Mouse (Mus musculus): Measurements from ENCODE around the gene Ugt1a8. TPM values are rescaled to one million over a fixed set of nuclear protein-coding genes. Genes with fewer than 3 reads are reported as not detected.

Ugt1a8 gene
- polyA plus RNA-seq, 1 experiment from 2014 or later, result not detected

DNA sequence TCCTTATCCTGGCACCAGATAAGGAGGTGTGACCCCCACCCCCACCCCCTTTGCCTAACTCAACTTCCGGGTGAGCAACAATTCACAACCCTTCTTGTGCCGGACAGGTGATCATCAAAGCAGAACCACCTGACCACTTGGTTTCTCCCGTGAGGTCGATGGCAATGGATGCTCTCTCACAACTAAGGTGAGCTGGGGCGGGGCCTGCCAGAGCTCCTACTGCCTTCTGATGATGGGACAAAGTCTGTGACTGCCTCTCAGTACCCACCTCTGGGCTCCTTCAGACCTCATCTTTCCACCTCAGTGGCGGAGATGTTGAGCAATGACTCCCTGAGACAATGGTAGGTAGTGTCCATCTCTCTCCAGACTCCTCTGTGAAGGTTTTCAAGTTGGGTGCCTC is 158.3 kb downstream of the Ugt1a8 start:
- 79% methylated on average over 6 of the region's 6 CpGs for WGBS
- Histone ChIP-seq H3K27ac (replicated peaks) (no peak overlapping the region), H3K36me3 (no peaks in the 10 kb centered on the region), H3K4me3 (replicated peaks) (no peak overlapping the region), H3K9ac (no peak overlapping the region), H3K4me1 (no peaks in the 10 kb centered on the region), H3K27me3 (no peaks in the 10 kb centered on the region), H3K4me2 (replicated peaks) (no peak overlapping the region), H3K9me3 (replicated peaks) (peaks cover 77% of the 10 kb centered on the region)
- no peak for ATAC-seq (ENCODE audit: insufficient number of reproducible peaks, low FRiP score, low TSS enrichment, low read depth)

DNA sequence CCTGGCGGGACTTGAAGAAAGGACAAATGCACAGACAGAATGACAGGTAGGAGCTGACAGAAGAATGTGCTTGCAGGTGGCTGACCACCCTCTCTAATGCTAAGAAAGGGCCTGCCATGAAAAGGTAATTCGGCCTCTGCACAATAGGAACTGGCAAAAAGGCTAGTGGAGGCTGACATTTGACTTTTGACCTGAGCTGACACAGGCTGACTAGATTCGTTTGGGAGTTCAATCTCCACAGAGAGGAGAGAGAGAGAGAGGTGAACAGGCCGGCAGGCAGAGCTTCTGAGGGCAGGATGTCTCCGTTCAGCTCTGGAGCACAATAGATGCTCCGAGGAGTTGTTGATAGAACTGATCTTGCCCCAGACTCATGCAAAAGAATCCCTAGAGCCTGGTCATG is 158.8 kb downstream of the Ugt1a8 start:
- H3K27me3 ChIP-seq, result no peaks in the 10 kb centered on the region
- H3K4me2 ChIP-seq (replicated peaks), result no peak overlapping the region
- H3K36me3 ChIP-seq, result no peaks in the 10 kb centered on the region
- WGBS, result 41% methylated on average over 6 of the region's 6 CpGs
- ATAC-seq (ENCODE audit: insufficient number of reproducible peaks, low FRiP score, low TSS enrichment, low read depth), result no peak
- no peak overlapping the region for H3K27ac ChIP-seq (replicated peaks)
- peaks cover 72% of the 10 kb centered on the region for H3K9me3 ChIP-seq (replicated peaks)
- no peak overlapping the region for H3K4me3 ChIP-seq (replicated peaks)
- no peak overlapping the region for H3K9ac ChIP-seq
- no peaks in the 10 kb centered on the region for H3K4me1 ChIP-seq

DNA sequence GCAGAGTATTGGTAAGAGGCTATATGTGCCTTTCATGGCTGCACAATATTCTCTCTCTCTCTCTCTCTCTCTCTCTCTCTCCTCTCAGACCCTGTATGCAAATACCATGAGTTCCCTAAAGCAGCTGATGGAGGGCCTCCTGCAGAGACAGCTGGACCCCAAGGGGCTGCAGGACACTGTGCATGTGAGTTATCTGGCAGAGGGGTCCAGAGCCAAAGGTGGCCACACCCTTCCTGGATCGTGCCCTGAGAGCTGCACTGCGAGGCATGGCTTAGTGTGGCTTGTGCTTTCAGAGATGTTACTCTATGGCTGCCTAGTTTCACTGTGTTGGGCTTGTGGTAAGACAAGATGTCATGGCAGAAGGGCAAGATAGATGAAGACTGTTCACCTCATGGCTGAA is 160.0 kb downstream of the Ugt1a8 start:
- no peak overlapping the region for H3K9ac ChIP-seq
- H3K9me3 ChIP-seq (replicated peaks), result peaks cover 74% of the 10 kb centered on the region
- H3K36me3 ChIP-seq, result no peaks in the 10 kb centered on the region
- 46% methylated on average over 2 of the region's 2 CpGs for WGBS
- no peaks in the 10 kb centered on the region for H3K27me3 ChIP-seq
- H3K4me2 ChIP-seq (replicated peaks), result no peak overlapping the region
- ATAC-seq (ENCODE audit: insufficient number of reproducible peaks, low FRiP score, low TSS enrichment, low read depth), result no peak
- H3K4me3 ChIP-seq (replicated peaks), result no peak overlapping the region
- H3K4me1 ChIP-seq, result no peaks in the 10 kb centered on the region
- H3K27ac ChIP-seq (replicated peaks), result no peak overlapping the region

DNA sequence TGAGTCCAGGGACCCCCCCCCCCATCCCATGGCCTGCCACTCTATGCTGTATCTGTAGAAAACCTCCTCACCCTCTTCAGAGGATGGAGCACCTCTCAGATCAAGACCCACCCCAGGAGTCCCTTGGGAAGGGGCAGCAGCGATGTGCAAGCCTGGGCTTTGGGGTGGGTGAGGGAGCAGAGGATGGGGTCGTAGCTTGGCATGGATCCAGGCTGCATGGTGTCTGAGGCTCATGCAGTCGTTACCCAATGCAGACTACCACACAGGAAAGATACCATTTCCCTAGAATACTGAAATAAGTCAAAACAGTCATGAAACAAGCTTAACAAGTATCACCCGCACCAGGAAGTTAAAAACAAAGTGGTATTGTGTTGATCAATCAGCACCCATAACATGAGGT is 161.0 kb downstream of the Ugt1a8 start:
- Histone ChIP-seq H3K4me3 (replicated peaks) (no peak overlapping the region), H3K4me2 (replicated peaks) (no peak overlapping the region), H3K4me1 (no peaks in the 10 kb centered on the region), H3K27me3 (no peaks in the 10 kb centered on the region), H3K36me3 (no peaks in the 10 kb centered on the region), H3K9ac (no peak overlapping the region), H3K27ac (replicated peaks) (no peak overlapping the region), H3K9me3 (replicated peaks) (peaks cover 73% of the 10 kb centered on the region)
- WGBS, result 64% methylated on average over 4 of the region's 4 CpGs
- ATAC-seq (ENCODE audit: insufficient number of reproducible peaks, low FRiP score, low TSS enrichment, low read depth), result 0 out of 2 replicates have a peak, but pooled peaks have one; percentile 2

DNA sequence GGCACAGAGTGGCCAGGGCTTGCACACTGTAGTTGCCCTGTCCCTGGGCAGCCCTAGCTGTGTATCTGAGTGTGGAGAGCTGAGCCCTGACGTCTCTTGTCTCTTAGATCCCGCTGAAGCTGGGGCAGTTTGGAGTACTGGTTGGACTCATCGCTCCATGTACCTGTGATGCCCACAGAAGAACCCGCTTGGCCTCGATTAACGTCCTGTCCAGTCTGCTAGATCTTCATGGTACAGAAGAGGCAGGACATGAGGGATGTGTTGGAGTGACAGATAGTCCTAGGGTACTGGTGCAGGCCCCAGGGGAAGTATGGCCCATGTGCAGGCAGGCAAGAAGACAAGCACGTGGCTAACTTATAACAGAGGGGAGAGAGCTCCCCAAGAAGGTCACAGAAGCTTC is 162.0 kb downstream of the Ugt1a8 start:
- H3K36me3 ChIP-seq, result no peaks in the 10 kb centered on the region
- no peaks in the 10 kb centered on the region for H3K4me1 ChIP-seq
- H3K4me3 ChIP-seq (replicated peaks), result no peak overlapping the region
- H3K9me3 ChIP-seq (replicated peaks), result peaks cover 71% of the 10 kb centered on the region
- WGBS, result 77% methylated on average over 7 of the region's 7 CpGs
- no peak overlapping the region for H3K4me2 ChIP-seq (replicated peaks)
- H3K9ac ChIP-seq, result no peak overlapping the region
- no peak for ATAC-seq (ENCODE audit: insufficient number of reproducible peaks, low FRiP score, low TSS enrichment, low read depth)
- no peaks in the 10 kb centered on the region for H3K27me3 ChIP-seq
- no peak overlapping the region for H3K27ac ChIP-seq (replicated peaks)

DNA sequence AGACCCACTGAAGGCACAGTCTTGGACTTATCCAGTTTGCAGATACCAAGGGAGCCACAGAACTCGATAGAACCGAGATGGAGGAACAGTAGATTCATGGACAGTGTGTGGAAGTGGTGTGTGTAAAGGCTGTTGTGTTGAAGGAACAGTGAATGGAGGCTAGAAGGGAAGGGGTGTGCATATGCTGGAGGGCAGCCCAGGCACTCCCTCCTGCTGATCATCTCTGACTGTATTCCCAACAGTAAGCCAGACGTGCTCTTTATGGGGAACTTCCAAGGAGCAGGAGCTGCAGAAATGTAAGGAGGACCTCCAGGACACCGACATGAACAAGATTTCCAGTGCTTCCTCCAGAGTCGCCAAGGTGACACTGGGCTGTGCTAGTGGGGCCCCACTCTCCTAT is 162.4 kb downstream of the Ugt1a8 start:
- Histone ChIP-seq H3K9me3 (replicated peaks) (peaks cover 70% of the 10 kb centered on the region), H3K4me1 (no peaks in the 10 kb centered on the region), H3K4me2 (replicated peaks) (no peak overlapping the region), H3K9ac (no peak overlapping the region), H3K36me3 (no peaks in the 10 kb centered on the region), H3K4me3 (replicated peaks) (no peak overlapping the region), H3K27ac (replicated peaks) (no peak overlapping the region), H3K27me3 (no peaks in the 10 kb centered on the region)
- ATAC-seq (ENCODE audit: insufficient number of reproducible peaks, low FRiP score, low TSS enrichment, low read depth), result no peak
- WGBS, result 83% methylated on average over 5 of the region's 5 CpGs

DNA sequence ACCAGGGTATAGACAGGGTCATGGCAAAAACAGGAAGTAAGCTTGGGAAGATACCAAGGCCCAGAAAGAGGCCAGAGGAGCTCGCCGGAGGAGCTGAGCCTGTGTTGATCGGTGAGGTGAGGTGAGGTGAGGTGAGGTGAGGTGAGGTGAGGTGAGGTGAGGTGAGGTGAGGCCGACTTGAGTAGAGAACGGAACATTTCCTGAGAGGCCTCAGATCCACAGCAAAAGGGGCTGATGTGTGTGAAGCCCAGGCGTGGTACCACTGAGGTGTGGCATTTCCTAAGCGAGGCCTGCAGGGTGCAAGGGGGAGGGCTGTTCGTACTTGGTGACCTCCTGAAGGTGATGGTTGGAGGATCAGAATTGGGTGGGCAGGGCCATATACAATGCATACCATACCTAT is 165.5 kb downstream of the Ugt1a8 start:
- no peak for ATAC-seq (ENCODE audit: insufficient number of reproducible peaks, low FRiP score, low TSS enrichment, low read depth)
- no peaks in the 10 kb centered on the region for H3K36me3 ChIP-seq
- no peak overlapping the region for H3K4me2 ChIP-seq (replicated peaks)
- H3K4me1 ChIP-seq, result no peaks in the 10 kb centered on the region
- no peak overlapping the region for H3K4me3 ChIP-seq (replicated peaks)
- 69% methylated on average over 8 of the region's 8 CpGs for WGBS
- H3K9me3 ChIP-seq (replicated peaks), result peaks cover 47% of the 10 kb centered on the region
- no peaks in the 10 kb centered on the region for H3K27me3 ChIP-seq
- no peak overlapping the region for H3K9ac ChIP-seq
- H3K27ac ChIP-seq (replicated peaks), result no peak overlapping the region

DNA sequence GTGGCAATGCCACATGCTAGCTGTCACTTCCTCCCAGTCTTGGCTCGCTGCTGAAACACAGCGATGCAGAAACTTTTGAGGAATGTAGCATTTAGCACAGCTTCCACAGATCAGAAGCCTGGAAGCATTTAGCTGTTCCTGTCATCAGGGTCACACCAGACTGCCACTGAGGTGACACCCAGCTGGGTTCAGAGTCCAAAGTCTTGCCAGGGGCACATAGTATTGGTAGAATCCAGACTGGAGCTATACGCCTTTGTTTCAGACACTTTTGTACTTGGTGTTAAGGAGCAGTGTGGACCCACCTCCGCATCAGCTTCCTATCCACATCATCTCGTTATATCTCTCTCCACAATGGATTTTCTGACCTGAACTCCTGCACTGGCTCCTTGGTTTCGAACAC is 165.9 kb downstream of the Ugt1a8 start:
- 68% methylated on average over 6 of the region's 6 CpGs for WGBS
- no peak for ATAC-seq (ENCODE audit: insufficient number of reproducible peaks, low FRiP score, low TSS enrichment, low read depth)
- no peak overlapping the region for H3K27ac ChIP-seq (replicated peaks)
- H3K9ac ChIP-seq, result no peak overlapping the region
- no peak overlapping the region for H3K4me3 ChIP-seq (replicated peaks)
- H3K9me3 ChIP-seq (replicated peaks), result peaks cover 44% of the 10 kb centered on the region
- no peaks in the 10 kb centered on the region for H3K36me3 ChIP-seq
- H3K4me2 ChIP-seq (replicated peaks), result no peak overlapping the region
- H3K27me3 ChIP-seq, result no peaks in the 10 kb centered on the region
- H3K4me1 ChIP-seq, result no peaks in the 10 kb centered on the region

DNA sequence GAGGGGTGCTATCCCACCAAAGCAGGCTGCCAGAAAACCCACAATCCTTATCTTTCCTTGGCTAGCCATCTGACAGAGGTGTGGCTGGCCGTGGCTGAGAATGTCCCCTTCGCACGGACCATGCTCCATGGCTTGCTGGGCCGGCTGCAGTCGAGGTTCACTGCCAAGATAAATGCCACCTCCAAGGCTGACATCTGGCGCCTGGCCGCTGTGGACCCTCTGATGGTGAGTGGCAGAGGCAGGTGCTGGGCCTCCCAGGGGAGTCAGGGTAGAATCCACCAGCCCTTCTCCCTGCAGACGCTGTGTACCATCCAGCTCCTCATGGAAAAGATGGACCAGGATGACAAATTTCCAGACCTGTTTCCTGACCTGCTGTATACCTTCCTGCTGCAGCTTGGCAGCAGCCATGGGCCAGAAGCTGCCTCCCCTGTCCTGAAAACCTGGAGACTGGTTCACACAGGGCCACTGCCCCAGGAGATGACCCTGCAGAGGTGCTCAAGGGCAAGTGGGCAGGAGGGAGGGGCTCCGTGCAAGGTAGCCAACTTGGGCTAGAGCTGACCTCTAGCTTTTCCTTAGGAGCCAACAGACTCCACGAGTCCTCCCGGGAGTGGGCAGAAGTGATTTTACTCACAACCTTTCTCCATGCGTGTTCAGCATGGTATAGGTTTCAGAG is 167.3 kb downstream of the Ugt1a8 start:
- no peak overlapping the region for H3K27ac ChIP-seq (replicated peaks)
- H3K36me3 ChIP-seq, result peaks cover 6% of the 10 kb centered on the region
- WGBS, result 83% methylated on average over 12 of the region's 12 CpGs
- H3K4me1 ChIP-seq, result 0 out of 2 replicates have a peak, but pooled peaks cover 5% of the 10 kb centered on the region
- ATAC-seq (ENCODE audit: insufficient number of reproducible peaks, low FRiP score, low TSS enrichment, low read depth), result peak; percentile 6
- no peak overlapping the region for H3K9ac ChIP-seq
- H3K4me2 ChIP-seq (replicated peaks), result no peak overlapping the region
- H3K27me3 ChIP-seq, result no peaks in the 10 kb centered on the region
- no peak overlapping the region for H3K4me3 ChIP-seq (replicated peaks)
- H3K9me3 ChIP-seq (replicated peaks), result peaks cover 31% of the 10 kb centered on the region

DNA sequence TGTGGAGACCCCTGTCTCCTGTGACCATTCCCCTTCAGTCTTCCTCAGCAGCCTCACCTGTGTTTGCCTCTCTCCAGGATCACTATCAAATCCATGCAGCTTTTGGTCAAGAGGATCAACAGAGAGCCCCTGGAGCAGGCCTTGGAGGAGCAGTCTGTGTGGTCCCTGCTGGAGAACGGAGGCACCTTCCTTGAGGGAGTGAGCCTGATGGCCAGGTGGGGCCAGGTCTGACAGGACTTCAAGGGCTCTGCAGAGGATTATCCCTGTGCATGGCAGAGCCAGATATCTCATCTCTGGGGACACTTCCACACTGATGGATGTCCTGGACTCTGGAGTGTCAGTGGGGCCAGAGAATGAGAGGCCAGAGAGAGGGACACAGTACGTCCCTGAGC is 167.8 kb downstream of the Ugt1a8 start:
- Histone ChIP-seq H3K9me3 (replicated peaks) (peaks cover 26% of the 10 kb centered on the region), H3K4me1 (peaks cover 5% of the 10 kb centered on the region; the same call in 1 of the 2 replicates), H3K4me3 (replicated peaks) (no peak overlapping the region), H3K36me3 (peaks cover 11% of the 10 kb centered on the region), H3K27ac (replicated peaks) (no peak overlapping the region), H3K9ac (no peak overlapping the region), H3K27me3 (no peaks in the 10 kb centered on the region), H3K4me2 (replicated peaks) (no peak overlapping the region)
- ATAC-seq (ENCODE audit: insufficient number of reproducible peaks, low FRiP score, low TSS enrichment, low read depth), result no peak
- 55% methylated on average over 2 of the region's 2 CpGs for WGBS

DNA sequence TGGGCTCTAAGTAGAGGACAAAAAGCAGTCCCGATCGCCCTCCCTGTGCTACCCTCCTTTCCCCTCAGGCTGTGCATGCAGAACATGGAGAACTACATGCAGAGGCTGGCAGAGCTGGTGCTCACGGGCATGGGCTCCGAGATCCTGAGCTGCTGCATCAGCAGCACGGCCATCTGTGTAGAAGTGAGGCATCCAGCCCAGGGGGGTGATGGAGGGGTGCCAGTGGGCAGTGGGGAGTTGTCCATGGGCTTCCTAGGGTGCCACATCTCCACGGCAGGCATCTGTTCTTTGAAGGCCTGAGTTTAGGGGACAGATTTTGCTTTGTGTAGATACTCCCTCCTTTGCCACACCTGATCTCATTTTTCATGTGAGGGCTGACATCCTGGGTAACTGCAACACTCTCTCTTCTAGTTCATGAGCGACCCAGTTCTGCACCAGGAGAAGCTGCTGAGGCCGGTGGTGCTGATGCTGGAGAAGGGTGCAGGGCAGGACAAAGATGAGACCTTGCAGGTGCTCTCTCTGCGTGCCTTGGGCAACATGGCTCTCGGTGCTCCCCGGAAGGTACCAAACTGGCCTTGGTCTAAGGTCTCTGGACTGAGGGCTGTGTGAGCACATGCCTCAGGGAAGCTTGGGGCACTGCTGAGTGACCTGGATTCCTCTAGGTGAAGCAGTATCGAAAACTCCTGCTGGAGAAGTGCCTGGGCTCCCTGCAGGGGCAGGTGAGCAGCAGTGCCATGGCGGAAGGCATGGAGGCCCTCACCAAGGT is 168.6 kb downstream of the Ugt1a8 start:
- 80% methylated on average over 13 of the region's 13 CpGs for WGBS
- no peak overlapping the region for H3K9ac ChIP-seq
- ATAC-seq (ENCODE audit: insufficient number of reproducible peaks, low FRiP score, low TSS enrichment, low read depth), result no peak
- H3K9me3 ChIP-seq (replicated peaks), result peaks cover 21% of the 10 kb centered on the region; the same call in 1 of the 2 replicates
- H3K27me3 ChIP-seq, result no peaks in the 10 kb centered on the region
- peaks cover 18% of the 10 kb centered on the region for H3K36me3 ChIP-seq
- H3K4me1 ChIP-seq, result peaks cover 5% of the 10 kb centered on the region; the same call in 1 of the 2 replicates
- H3K27ac ChIP-seq (replicated peaks), result no peak overlapping the region
- no peak overlapping the region for H3K4me3 ChIP-seq (replicated peaks)
- no peak overlapping the region for H3K4me2 ChIP-seq (replicated peaks)
